Mouse (Mus musculus) liver, postnatal 0 days (tissue): ENCODE data around the gene Ubb. TPM values are rescaled to one million over a fixed set of nuclear protein-coding genes. Genes with fewer than 3 reads are reported as not detected.
A peak's percentile ranks its signal among the peaks of the same experiment; 100 is the strongest.

Source experiments
- ATAC-seq: fragments of 200-750 bp; cut with Nextera tagmentation; 2 replicates; pipeline ENCODE4 v1.8.0; 2017; ENCODE audit warnings: mild to moderate bottlenecking, moderate library complexity
- DNase-seq: peaks from one replicate; pipeline ENCODE4 v3.0.0-alpha.2; 2016
- H3K27ac ChIP-seq: fragments of 300-500 bp; sonication (generic); 2 replicates; pipeline ENCODE4 v1.5.1; 2014; ENCODE audit warnings: antibody characterized with exemption, moderate library complexity, mild to moderate bottlenecking, low read depth
- H3K27me3 ChIP-seq: fragments of 300-500 bp; sonication (generic); 2 replicates; pipeline ENCODE4 v1.6.1; 2014; ENCODE audit warnings: low read length, control low read depth, mixed read lengths; ENCODE audit not compliant: insufficient read depth
- H3K36me3 ChIP-seq: fragments of 300-500 bp; sonication (generic); replicated peaks from 2 replicates; pipeline ENCODE4 v1.6.1; 2014; ENCODE audit warnings: mild to moderate bottlenecking, control low read depth, low read length, moderate library complexity, mixed read lengths; ENCODE audit not compliant: insufficient read depth
- H3K4me1 ChIP-seq: fragments of 300-500 bp; sonication (generic); 2 replicates; pipeline ENCODE4 v1.6.1; 2014; ENCODE audit warnings: antibody characterized with exemption, mild to moderate bottlenecking, control low read depth; ENCODE audit not compliant: insufficient read depth
- H3K4me2 ChIP-seq: fragments of 300-500 bp; sonication (generic); 2 replicates; pipeline ENCODE4 v1.6.1; 2014; ENCODE audit warnings: low read depth, mild to moderate bottlenecking, low read length, moderate library complexity, mixed read lengths
- H3K4me3 ChIP-seq: fragments of 300-500 bp; sonication (generic); 2 replicates; pipeline ENCODE4 v1.5.1; 2014; ENCODE audit warnings: low read depth, low read length
- H3K9ac ChIP-seq: fragments of 300-500 bp; sonication (generic); replicated peaks from 2 replicates; pipeline ENCODE4 v1.6.1; 2014; ENCODE audit warnings: mild to moderate bottlenecking, moderate library complexity
- H3K9me3 ChIP-seq: fragments of 300-500 bp; sonication (generic); 2 replicates; pipeline ENCODE4 v1.6.1; 2016; ENCODE audit warnings: mild to moderate bottlenecking, control low read depth, low read length, mixed read lengths
- CTCF ChIP-seq: sonication (generic); IDR thresholded peaks from 2 replicates; pipeline ENCODE4 v1.5.1; 2016; ENCODE audit warnings: antibody characterized with exemption, low read depth
- EP300 ChIP-seq: IDR thresholded peaks from 2 replicates; pipeline ENCODE4 v1.6.1; 2016; ENCODE audit warnings: antibody characterized with exemption, low read depth, mild to moderate bottlenecking
- WGBS: fragments of 180-500 bp; shearing (Covaris S2); extraction: QIAGEN DNeasy Blood & Tissue Kit; methylation state at CpG from one replicate; pipeline ENCODE4 v1.1.7; 2014; ENCODE audit not compliant: insufficient replicate concordance; 5-methylcytosine and 5-hydroxymethylcytosine counted together
- polyA plus RNA-seq: library from polyadenylated mRNA; unstranded; fragments of >200 nt; fragmentation: Nextera tagmentation; extraction: Ambion mirVana; gene quantifications from 2 replicates; pipeline ENCODE4 v1.2.1, GENCODE M21; 2015

Gene Ubb
- polyA plus RNA-seq, 1 experiment from 2014 or later: 1,214 TPM

DNA sequence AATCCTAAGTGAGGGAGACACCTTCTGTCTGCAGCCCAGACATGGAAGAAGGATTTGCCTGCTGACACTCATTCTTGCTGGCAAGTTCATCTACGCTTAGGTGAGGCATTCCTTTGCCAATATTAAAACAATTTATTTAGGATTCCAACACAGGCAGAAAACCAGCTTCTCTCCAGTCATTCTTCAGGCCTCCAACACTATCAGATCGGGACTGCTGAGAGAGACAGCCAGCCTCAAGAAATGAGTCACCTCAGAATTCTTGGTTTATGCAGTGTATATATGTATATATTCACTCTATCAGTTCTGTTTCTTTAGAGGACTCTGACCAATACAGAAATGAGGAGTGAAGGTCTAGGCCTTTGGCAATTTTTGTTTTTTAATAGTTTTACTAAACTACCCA lies 12.6 kb downstream of the Ubb start:
- 82% methylated on average over 2 of the region's 2 CpGs for WGBS
- no peaks in the 10 kb centered on the region for H3K36me3 ChIP-seq
- ATAC-seq: no peak
- DNase-seq: no peak
- TF ChIP-seq EP300 (no peak), CTCF (no peak)
- H3K4me2 ChIP-seq: no peak overlapping the region
- H3K4me1 ChIP-seq: peaks cover 8% of the 10 kb centered on the region
- no peak overlapping the region for H3K27ac ChIP-seq
- no peak overlapping the region for H3K9ac ChIP-seq
- no peak overlapping the region for H3K4me3 ChIP-seq
- H3K9me3 ChIP-seq: no peaks in the 10 kb centered on the region
- no peaks in the 10 kb centered on the region for H3K27me3 ChIP-seq

DNA sequence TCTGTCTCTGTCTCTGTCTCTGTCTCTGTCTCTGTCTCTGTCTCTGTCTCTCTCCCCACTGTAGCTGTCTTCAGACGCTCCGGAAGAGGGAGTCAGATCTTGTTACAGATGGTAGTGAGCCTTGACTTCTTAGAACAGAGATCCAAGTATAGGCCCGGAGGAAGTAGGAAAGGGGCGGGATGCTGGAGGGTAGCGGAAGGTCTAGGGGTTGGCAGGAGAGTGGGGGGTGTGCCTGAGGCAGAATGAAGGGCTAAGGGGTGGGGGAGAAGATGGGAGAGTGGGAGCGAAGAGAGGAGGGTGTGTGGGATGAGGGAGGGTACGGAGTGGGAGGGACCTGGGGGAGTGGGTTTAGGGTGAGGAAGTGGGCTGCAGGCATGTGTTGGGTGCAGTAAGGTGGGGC lies 14.8 kb downstream of the Ubb start:
- Histone ChIP-seq H3K4me3 (no peak overlapping the region), H3K4me2 (no peak overlapping the region), H3K4me1 (no peaks in the 10 kb centered on the region), H3K27ac (no peak overlapping the region), H3K27me3 (no peaks in the 10 kb centered on the region), H3K9me3 (no peaks in the 10 kb centered on the region), H3K36me3 (no peaks in the 10 kb centered on the region), H3K9ac (no peak overlapping the region)
- WGBS: 58% methylated on average over 7 of the region's 7 CpGs
- DNase-seq: no peak
- ATAC-seq: no peak
- TF ChIP-seq CTCF: no peak
- no peak for TF ChIP-seq EP300

DNA sequence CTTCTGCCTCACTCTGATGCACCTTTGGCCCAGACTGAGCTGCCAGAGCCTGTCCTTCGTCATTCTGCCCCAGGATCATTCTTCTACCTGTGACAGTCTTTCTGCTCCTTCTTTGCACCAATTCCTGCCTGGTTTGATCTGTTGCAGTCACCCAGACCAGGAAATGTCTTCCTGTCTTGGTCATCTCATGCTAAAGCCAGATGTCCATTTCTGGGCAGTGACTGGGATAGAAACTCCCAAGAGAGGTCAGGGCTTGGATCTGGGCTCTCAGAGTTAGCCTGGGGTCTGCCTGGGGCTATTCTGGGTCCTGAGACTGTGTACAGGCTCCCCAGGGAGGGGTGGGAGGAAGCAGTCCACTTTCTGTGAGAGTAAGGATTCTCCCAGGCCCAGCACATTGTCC lies 15.2 kb downstream of the Ubb start:
- Histone ChIP-seq H3K9ac (no peak overlapping the region), H3K36me3 (no peaks in the 10 kb centered on the region), H3K4me1 (no peaks in the 10 kb centered on the region), H3K4me2 (no peak overlapping the region), H3K9me3 (no peaks in the 10 kb centered on the region), H3K27me3 (no peaks in the 10 kb centered on the region), H3K4me3 (no peak overlapping the region), H3K27ac (no peak overlapping the region)
- TF ChIP-seq CTCF: no peak
- TF ChIP-seq EP300: no peak
- WGBS: 57% methylated on average over 1 of the region's 1 CpGs
- ATAC-seq: no peak
- no peak for DNase-seq

DNA sequence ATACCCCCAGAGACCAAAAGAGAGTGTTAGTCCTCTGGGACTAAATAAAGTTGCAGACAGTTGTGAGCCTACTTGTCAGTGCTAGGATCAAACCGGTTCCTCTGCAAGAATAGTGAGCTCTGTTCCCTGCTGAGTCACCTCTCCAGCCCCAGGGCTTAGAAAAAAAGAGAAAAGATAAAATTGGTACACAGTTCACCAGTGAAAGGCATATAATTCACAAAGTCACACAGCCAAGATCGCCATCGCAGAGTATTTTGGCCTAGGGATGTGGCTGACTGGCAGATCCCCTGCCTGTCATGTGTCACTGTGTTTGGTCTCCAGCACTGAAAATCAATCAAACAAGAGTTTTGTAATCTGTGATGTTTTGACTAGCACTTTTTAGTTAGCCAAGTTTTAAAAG lies 17.3 kb downstream of the Ubb start:
- Histone ChIP-seq H3K9me3 (no peaks in the 10 kb centered on the region), H3K27ac (no peak overlapping the region), H3K9ac (no peak overlapping the region), H3K4me1 (no peaks in the 10 kb centered on the region), H3K27me3 (no peaks in the 10 kb centered on the region), H3K36me3 (no peaks in the 10 kb centered on the region), H3K4me3 (no peak overlapping the region), H3K4me2 (no peak overlapping the region)
- no peak for DNase-seq
- peak; percentile 54; the same call in 1 of the 2 replicates for ATAC-seq
- no peak for TF ChIP-seq EP300
- no peak for TF ChIP-seq CTCF
- WGBS: 43% methylated on average over 3 of the region's 3 CpGs

DNA sequence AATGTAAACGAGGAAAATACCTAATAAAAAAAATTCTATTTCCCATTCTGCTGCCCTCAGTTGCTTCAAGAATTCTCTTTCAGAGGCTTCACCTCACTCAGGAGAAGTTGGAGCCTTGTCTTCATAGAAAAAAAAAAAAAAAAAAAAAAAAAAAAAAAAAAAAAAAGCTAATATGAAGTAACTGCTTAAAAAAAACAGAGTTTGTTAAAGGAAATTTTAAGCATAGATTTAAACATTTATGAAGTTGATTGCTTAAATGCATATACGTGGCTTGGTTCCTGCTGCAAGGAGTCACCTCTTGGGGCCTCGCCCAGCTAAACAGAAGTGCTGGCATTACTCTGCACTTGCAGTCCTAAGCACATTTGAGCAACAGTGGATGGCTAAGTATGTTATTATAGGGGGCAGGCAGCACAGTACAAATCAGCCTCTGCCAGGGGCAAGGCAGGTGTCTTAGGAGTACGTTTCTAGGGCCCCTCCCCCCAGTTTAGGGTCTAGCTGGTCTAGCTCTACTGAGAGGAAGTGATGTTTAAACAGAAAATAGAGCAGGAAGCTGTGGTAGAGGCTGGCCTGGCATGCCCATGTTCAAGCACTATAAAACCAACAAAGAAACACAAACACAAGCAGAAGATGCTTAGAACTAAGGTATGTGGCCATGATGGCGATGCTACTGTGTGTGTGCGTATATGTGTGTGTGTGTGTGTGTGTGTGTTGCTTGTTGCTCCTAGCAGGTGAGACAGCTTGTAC lies 23.2 kb downstream of the Ubb start, which contains the start of gene Trpv2:
TSS of gene Trpv2 (plus strand) at position 528 of the 744 bp plus-strand sequence.
- Histone ChIP-seq H3K4me2 (peak within 1 kb of the TSS; percentile 98), H3K36me3 (no peaks in the 10 kb centered on the region), H3K4me3 (peak within 1 kb of the TSS; percentile 64), H3K9me3 (no peaks in the 10 kb centered on the region), H3K9ac (peak within 1 kb of the TSS; percentile 64; the same call in 1 of the 2 replicates), H3K27me3 (no peaks in the 10 kb centered on the region), H3K27ac (peak within 1 kb of the TSS; percentile 65), H3K4me1 (peaks cover 26% of the 10 kb centered on the region)
- ATAC-seq (no peak), DNase-seq (peak; percentile 42)
- no peak for TF ChIP-seq CTCF
- TF ChIP-seq EP300: no peak
- WGBS: 51% methylated on average over 6 of the region's 6 CpGs

DNA sequence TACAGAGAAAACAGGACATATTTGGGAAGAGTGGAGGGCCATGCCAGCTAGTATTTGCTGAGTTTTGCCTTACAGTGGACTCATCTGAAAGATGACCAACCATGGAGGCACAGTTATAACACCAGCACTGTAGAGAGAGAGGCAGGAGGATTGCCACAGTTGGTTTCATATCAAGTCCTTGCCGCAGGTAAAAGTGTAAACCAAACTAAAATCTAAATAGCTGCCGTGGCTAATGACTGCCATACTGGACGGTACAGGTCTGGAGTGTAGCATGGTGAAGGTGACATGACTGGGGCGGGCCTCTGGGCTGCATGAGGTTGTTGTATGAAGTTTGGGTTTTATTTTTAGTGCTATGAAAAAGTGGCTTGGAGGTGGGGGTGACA lies 23.7 kb downstream of the Ubb start:
- H3K9ac ChIP-seq: no peak overlapping the region

More for the DNA sequence above, 23.7 kb downstream of the Ubb start:
- Histone ChIP-seq H3K27me3 (no peaks in the 10 kb centered on the region), H3K4me1 (peaks cover 26% of the 10 kb centered on the region), H3K4me3 (peak overlapping the region; percentile 14; the same call in 1 of the 2 replicates), H3K4me2 (peak overlapping the region; percentile 98), H3K36me3 (no peaks in the 10 kb centered on the region), H3K27ac (peak overlapping the region; percentile 65), H3K9me3 (no peaks in the 10 kb centered on the region)
- no peak for TF ChIP-seq CTCF
- TF ChIP-seq EP300: no peak
- DNase-seq (no peak), ATAC-seq (no peak)
- 54% methylated on average over 4 of the region's 4 CpGs for WGBS
